Mouse (Mus musculus): ENCODE measurements at regions not wholly inside any gene's neighbourhood (a gene's known extent, or its start where the extent isn't known, plus 50 kb on each side); places are given as distances from the start of the nearest gene placed in this dataset.

- no peak for DNase-seq
These were observed 54.1 kb upstream of the Btc start for GRCm38 (mm10) chr5:91456924-91457323.

- DNase-seq: peak; percentile 10 to 28
These were observed 52.4 kb upstream of the Parm1 start for GRCm38 (mm10) chr5:91464876-91465508.

Data from B cell, adult 2 months (primary cell).